Mouse (Mus musculus): ENCODE data around the gene Fndc5. TPM values are rescaled to one million over a fixed set of nuclear protein-coding genes. Genes with fewer than 3 reads are reported as not detected.

The Fndc5 gene
- polyA plus RNA-seq, 1 experiment from 2014 or later: 1.4 TPM

DNA sequence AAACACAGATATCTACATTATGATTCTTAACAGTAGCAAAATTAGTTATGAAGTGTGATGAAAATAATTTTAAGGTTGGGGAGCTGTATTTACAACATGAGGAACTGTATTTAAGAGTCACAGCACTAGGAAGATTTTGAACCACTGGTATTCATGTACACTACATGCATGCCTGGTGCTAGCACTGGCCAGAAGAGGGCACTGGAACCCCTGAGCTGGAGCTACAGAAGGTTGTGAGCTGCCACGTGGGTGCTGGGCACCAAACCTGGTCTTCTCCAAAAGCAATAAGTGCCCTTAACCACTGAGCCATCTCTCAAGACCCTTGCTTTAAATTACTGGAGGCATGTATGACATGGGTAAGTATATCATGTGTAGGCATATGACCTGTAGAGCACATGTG, 35.7 kb downstream of the Fndc5 start:
- no peak overlapping the region for H3K27ac ChIP-seq (ENCODE audit: low read length)
- no peaks in the 10 kb centered on the region for H3K4me1 ChIP-seq (ENCODE audit: control insufficient read depth, insufficient read depth, low read length)
- no peak for ATAC-seq (ENCODE audit: insufficient number of reproducible peaks, insufficient read depth, low FRiP score, low read depth)
- 82% methylated on average over 1 of the region's 1 CpGs for WGBS
- peaks cover 45% of the 10 kb centered on the region for H3K36me3 ChIP-seq (ENCODE audit: control insufficient read depth, insufficient read depth, low read length)
- no peak overlapping the region for H3K4me3 ChIP-seq (ENCODE audit: low read depth, low read length)
- no peaks in the 10 kb centered on the region for H3K9me3 ChIP-seq (ENCODE audit: control insufficient read depth, low read depth, low read length)
- H3K27me3 ChIP-seq (ENCODE audit: control insufficient read depth, insufficient read depth, low read length): no peaks in the 10 kb centered on the region
- H3K4me2 ChIP-seq (replicated peaks; ENCODE audit: low read depth, low read length): no peak overlapping the region
- no peak overlapping the region for H3K9ac ChIP-seq (replicated peaks; ENCODE audit: low read depth, low read length)

DNA sequence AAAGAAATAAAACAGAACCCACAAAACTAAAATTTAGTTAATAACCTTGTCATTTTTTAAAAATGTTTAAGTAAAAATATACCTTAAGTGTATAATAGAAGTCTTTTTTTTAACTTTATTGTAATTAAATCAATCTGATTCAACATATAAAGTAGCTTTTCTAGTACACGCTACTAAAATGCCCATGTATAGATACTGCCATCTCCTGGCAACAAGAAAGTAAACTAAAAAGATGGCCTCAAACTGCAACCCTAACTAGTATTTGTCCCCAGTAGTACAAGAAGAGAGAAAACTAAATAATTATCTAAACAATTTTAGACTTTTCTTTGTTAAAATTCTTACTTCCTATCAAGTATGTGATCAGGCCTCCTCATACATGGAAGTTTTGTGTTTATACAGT, 42.8 kb downstream of the Fndc5 start:
- Histone ChIP-seq H3K27ac (ENCODE audit: low read length) (no peak overlapping the region), H3K9me3 (ENCODE audit: control insufficient read depth, low read depth, low read length) (no peaks in the 10 kb centered on the region), H3K4me3 (ENCODE audit: low read depth, low read length) (no peak overlapping the region), H3K4me1 (ENCODE audit: control insufficient read depth, insufficient read depth, low read length) (no peaks in the 10 kb centered on the region), H3K36me3 (ENCODE audit: control insufficient read depth, insufficient read depth, low read length) (peaks cover 45% of the 10 kb centered on the region), H3K9ac (replicated peaks; ENCODE audit: low read depth, low read length) (no peak overlapping the region), H3K4me2 (replicated peaks; ENCODE audit: low read depth, low read length) (no peak overlapping the region), H3K27me3 (ENCODE audit: control insufficient read depth, insufficient read depth, low read length) (no peaks in the 10 kb centered on the region)
- 65% methylated on average over 1 of the region's 1 CpGs for WGBS
- no peak for ATAC-seq (ENCODE audit: insufficient number of reproducible peaks, insufficient read depth, low FRiP score, low read depth)

- Histone ChIP-seq H3K36me3 (ENCODE audit: control insufficient read depth, insufficient read depth, low read length) (no peaks in the 10 kb centered on the region), H3K4me1 (ENCODE audit: control insufficient read depth, insufficient read depth, low read length) (peaks cover 12% of the 10 kb centered on the region), H3K4me2 (replicated peaks; ENCODE audit: low read depth, low read length) (peak overlapping the region; percentile 53), H3K27ac (ENCODE audit: low read length) (peak overlapping the region; percentile 90; the same call in 1 of the 2 replicates), H3K4me3 (ENCODE audit: low read depth, low read length) (peak overlapping the region; percentile 94), H3K9ac (replicated peaks; ENCODE audit: low read depth, low read length) (peak overlapping the region; percentile 76), H3K9me3 (ENCODE audit: control insufficient read depth, low read depth, low read length) (no peaks in the 10 kb centered on the region), H3K27me3 (ENCODE audit: control insufficient read depth, insufficient read depth, low read length) (no peaks in the 10 kb centered on the region)
- ATAC-seq (ENCODE audit: insufficient number of reproducible peaks, insufficient read depth, low FRiP score, low read depth): no peak
- WGBS: 43% methylated on average over 5 of the region's 5 CpGs
Observed at GRCm38 (mm10) chr4:129188041-129188659, 51.4 kb downstream of the Fndc5 start.

- Histone ChIP-seq H3K27ac (ENCODE audit: low read length) (peak overlapping the region; percentile 90), H3K27me3 (ENCODE audit: control insufficient read depth, insufficient read depth, low read length) (no peaks in the 10 kb centered on the region), H3K4me3 (ENCODE audit: low read depth, low read length) (peak overlapping the region; percentile 94), H3K36me3 (ENCODE audit: control insufficient read depth, insufficient read depth, low read length) (no peaks in the 10 kb centered on the region), H3K9ac (replicated peaks; ENCODE audit: low read depth, low read length) (peak overlapping the region; percentile 76), H3K4me2 (replicated peaks; ENCODE audit: low read depth, low read length) (peak overlapping the region; percentile 53), H3K4me1 (ENCODE audit: control insufficient read depth, insufficient read depth, low read length) (peaks cover 12% of the 10 kb centered on the region), H3K9me3 (ENCODE audit: control insufficient read depth, low read depth, low read length) (no peaks in the 10 kb centered on the region)
- peak; percentile 70 for ATAC-seq (ENCODE audit: insufficient number of reproducible peaks, insufficient read depth, low FRiP score, low read depth)
- WGBS: under 1% methylated on average over 66 of the region's 74 CpGs
Observed at GRCm38 (mm10) chr4:129188803-129189541, 52.2 kb downstream of the Fndc5 start.

GRCm38 (mm10) chr4:129189542-129190519, 53.0 kb downstream of the Fndc5 start, which contains the start of the genes S100pbp and Yars:
Gene S100pbp (minus strand): TSS chr4:129189727.
Gene Yars (plus strand): TSS chr4:129189760.
- Histone ChIP-seq H3K4me2 (replicated peaks; ENCODE audit: low read depth, low read length) (peak within 1 kb of the TSS; percentile 84), H3K27ac (ENCODE audit: low read length) (peak within 1 kb of the TSS; percentile 90), H3K9me3 (ENCODE audit: control insufficient read depth, low read depth, low read length) (no peaks in the 10 kb centered on the region), H3K27me3 (ENCODE audit: control insufficient read depth, insufficient read depth, low read length) (no peaks in the 10 kb centered on the region), H3K36me3 (ENCODE audit: control insufficient read depth, insufficient read depth, low read length) (no peaks in the 10 kb centered on the region), H3K4me3 (ENCODE audit: low read depth, low read length) (peak within 1 kb of the TSS; percentile 94), H3K4me1 (ENCODE audit: control insufficient read depth, insufficient read depth, low read length) (peaks cover 12% of the 10 kb centered on the region), H3K9ac (replicated peaks; ENCODE audit: low read depth, low read length) (peak within 1 kb of the TSS; percentile 77)
- under 1% methylated on average over 58 of the region's 58 CpGs for WGBS
- ATAC-seq (ENCODE audit: insufficient number of reproducible peaks, insufficient read depth, low FRiP score, low read depth): peak; percentile 82

DNA sequence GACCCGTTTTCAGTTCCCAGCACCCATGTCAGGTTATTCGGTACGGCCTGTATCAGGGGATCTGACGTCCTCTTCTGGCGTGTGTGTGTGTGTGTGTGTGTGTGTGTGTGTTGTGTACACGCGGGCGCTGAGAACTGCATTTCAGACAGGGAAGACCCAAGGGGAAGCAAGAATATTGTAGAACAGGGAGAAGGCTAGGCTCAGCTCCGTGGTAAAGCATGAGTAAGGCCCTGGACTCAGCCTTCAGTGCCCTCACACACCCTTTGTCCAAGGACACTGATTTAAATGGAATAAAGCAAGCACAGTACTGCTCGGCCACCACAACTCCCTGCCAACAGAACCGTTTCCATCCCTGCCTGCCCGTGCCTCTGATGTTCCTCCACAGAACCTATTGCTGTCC, 53.7 kb downstream of the Fndc5 start:
- peaks cover 12% of the 10 kb centered on the region for H3K4me1 ChIP-seq (ENCODE audit: control insufficient read depth, insufficient read depth, low read length)
- peak overlapping the region; percentile 77 for H3K9ac ChIP-seq (replicated peaks; ENCODE audit: low read depth, low read length)
- H3K9me3 ChIP-seq (ENCODE audit: control insufficient read depth, low read depth, low read length): no peaks in the 10 kb centered on the region
- peak overlapping the region; percentile 74 for H3K27ac ChIP-seq (ENCODE audit: low read length)
- H3K27me3 ChIP-seq (ENCODE audit: control insufficient read depth, insufficient read depth, low read length): no peaks in the 10 kb centered on the region
- peak overlapping the region; percentile 84 for H3K4me2 ChIP-seq (replicated peaks; ENCODE audit: low read depth, low read length)
- no peak for ATAC-seq (ENCODE audit: insufficient number of reproducible peaks, insufficient read depth, low FRiP score, low read depth)
- 4% methylated on average over 12 of the region's 12 CpGs for WGBS
- no peaks in the 10 kb centered on the region; the same call in 1 of the 2 replicates for H3K36me3 ChIP-seq (ENCODE audit: control insufficient read depth, insufficient read depth, low read length)
- peak overlapping the region; percentile 94 for H3K4me3 ChIP-seq (ENCODE audit: low read depth, low read length)

GRCm38 (mm10) chr4:129191691-129192090, 54.9 kb downstream of the Fndc5 start:
- no peak overlapping the region for H3K27ac ChIP-seq (ENCODE audit: low read length)
- no peaks in the 10 kb centered on the region for H3K9me3 ChIP-seq (ENCODE audit: control insufficient read depth, low read depth, low read length)
- H3K4me1 ChIP-seq (ENCODE audit: control insufficient read depth, insufficient read depth, low read length): peaks cover 12% of the 10 kb centered on the region
- no peak overlapping the region for H3K4me3 ChIP-seq (ENCODE audit: low read depth, low read length)
- no peak for ATAC-seq (ENCODE audit: insufficient number of reproducible peaks, insufficient read depth, low FRiP score, low read depth)
- peaks cover 9% of the 10 kb centered on the region for H3K36me3 ChIP-seq (ENCODE audit: control insufficient read depth, insufficient read depth, low read length)
- no peak overlapping the region for H3K4me2 ChIP-seq (replicated peaks; ENCODE audit: low read depth, low read length)
- H3K9ac ChIP-seq (replicated peaks; ENCODE audit: low read depth, low read length): no peak overlapping the region
- WGBS: 82% methylated on average over 5 of the region's 5 CpGs
- no peaks in the 10 kb centered on the region for H3K27me3 ChIP-seq (ENCODE audit: control insufficient read depth, insufficient read depth, low read length)

All from stomach, embryonic 14.5 days (tissue).